ENCODE assay signal across 28 mouse cellular contexts in the genomic region with DNA sequence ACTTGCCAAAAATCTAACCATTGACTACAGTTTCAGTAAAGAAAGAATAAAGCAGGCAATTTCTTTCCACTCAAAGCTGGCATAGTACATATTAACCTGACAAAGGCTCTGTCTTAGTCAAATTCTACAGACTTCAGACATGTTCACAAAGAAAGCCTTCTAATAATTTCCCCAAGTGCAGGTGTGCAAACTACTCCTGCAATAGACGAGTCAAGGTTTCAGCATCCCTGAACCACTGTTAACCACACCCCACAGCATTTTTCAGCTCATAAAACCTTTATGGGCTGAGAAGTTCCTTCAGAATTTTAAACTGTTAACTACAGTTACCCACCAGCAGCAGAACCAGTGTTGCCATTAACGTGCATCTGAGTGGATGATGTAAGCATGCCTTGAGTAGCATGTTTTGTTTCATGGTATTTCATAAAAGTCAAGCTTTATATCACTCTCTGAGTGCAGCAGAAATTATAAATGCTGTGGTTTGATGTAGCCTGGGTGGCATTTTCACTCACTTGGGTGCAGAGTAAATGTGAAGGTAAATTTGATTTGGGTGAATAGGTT.
"Had no signal": no experiment of that assay in that cellular context is flagged by ENCODE, and none has a peak within 500 bp of the region (broad histone marks: within the 10 kb centered on the region; RNA-seq: fewer than 3 reads in every experiment).

No protein-coding gene starts in this region.

- H3K4me1 ChIP-seq: heart, embryonic 10.5 days; heart, embryonic 12.5 days; hindbrain, embryonic 10.5 days; hindbrain, embryonic 12.5 days; intestine, embryonic 15.5 days; kidney, embryonic 15.5 days; liver, embryonic 13.5 days; liver, embryonic 15.5 days had no signal

- H3K36me3 ChIP-seq: intestine, embryonic 15.5 days; liver, embryonic 13.5 days; liver, embryonic 15.5 days had no signal

- H3K4me3 ChIP-seq: heart, embryonic 10.5 days; heart, embryonic 12.5 days; hindbrain, embryonic 10.5 days; hindbrain, embryonic 12.5 days; intestine, embryonic 15.5 days; kidney, embryonic 15.5 days; liver, embryonic 13.5 days; liver, embryonic 15.5 days had no signal

- ATAC-seq: hindbrain, embryonic 16.5 days; inflammation-experienced regulatory T-cells, adult 6 months; intestine, embryonic 15.5 days; intestine, postnatal 0 days; liver, postnatal 0 days had no signal

- H3K27ac ChIP-seq: heart, embryonic 10.5 days; hindbrain, embryonic 10.5 days; hindbrain, embryonic 12.5 days; hindbrain, embryonic 14.5 days; intestine, embryonic 15.5 days; kidney, embryonic 15.5 days; kidney, postnatal 0 days; liver, embryonic 13.5 days; liver, embryonic 15.5 days had no signal

- H3K27me3 ChIP-seq: heart, embryonic 12.5 days; hindbrain, embryonic 12.5 days; intestine, embryonic 15.5 days; kidney, embryonic 15.5 days; liver, embryonic 13.5 days; liver, embryonic 15.5 days had no signal

- H3K9ac ChIP-seq: heart, embryonic 12.5 days; hindbrain, embryonic 12.5 days; hindbrain, embryonic 14.5 days; intestine, embryonic 15.5 days; kidney, embryonic 15.5 days; liver, embryonic 13.5 days; liver, embryonic 15.5 days; liver, postnatal 0 days had no signal

- H3K4me2 ChIP-seq: heart, embryonic 12.5 days; hindbrain, embryonic 12.5 days; hindbrain, embryonic 14.5 days; intestine, embryonic 15.5 days; kidney, embryonic 15.5 days; liver, embryonic 11.5 days; liver, embryonic 13.5 days; liver, embryonic 15.5 days had no signal

- H3K9me3 ChIP-seq: heart, embryonic 10.5 days; heart, embryonic 12.5 days; hindbrain, embryonic 10.5 days; hindbrain, embryonic 12.5 days; intestine, embryonic 15.5 days; kidney, embryonic 15.5 days; liver, embryonic 13.5 days; liver, embryonic 15.5 days had no signal

- DNase-seq: gastrocnemius, postnatal 10 days; gastrocnemius, postnatal 25 days; heart, adult 18-20 months; heart, postnatal 10 days; heart, postnatal 4 days; kidney, adult 18-20 months; kidney, adult 8-10 months; kidney, postnatal 14 days; kidney, postnatal 36 days; layer of hippocampus, adult 9-11 months; layer of hippocampus, postnatal 36 days; left cerebral cortex, postnatal 4 days; liver; liver, embryonic 13.5 days; liver, postnatal 0 days had no signal
